Mouse (Mus musculus) CH12.LX (cell line): ENCODE data around the gene Acot7. TPM values are rescaled to one million over a fixed set of nuclear protein-coding genes. Genes with fewer than 3 reads are reported as not detected.

ENCODE experiments used
- DNase-seq: peaks from one replicate; pipeline ENCODE4 v3.0.0-alpha.2; 2013; ENCODE audit errors: extremely low read depth
- H3K27ac ChIP-seq: 2 replicates; pipeline ENCODE4 v1.5.1; 2012; ENCODE audit warnings: low read depth, mild to moderate bottlenecking, control low read depth, moderate library complexity; ENCODE audit not compliant: insufficient read depth
- H3K27me3 ChIP-seq: replicated peaks from 2 replicates; pipeline ENCODE3; 2012; ENCODE audit warnings: inconsistent platforms
- H3K36me3 ChIP-seq, 2 experiments: replicated peaks in 1 of 2; 2 replicates each; pipeline versions ENCODE3 to v1.6.1; 2012; ENCODE audit warnings: inconsistent platforms in 1 of 2, low read length in 1 of 2, mild to moderate bottlenecking in 1 of 2, mixed read lengths in 1 of 2, moderate library complexity in 1 of 2; ENCODE audit not compliant: control insufficient read depth in 1 of 2, insufficient read depth in 1 of 2
- H3K4me1 ChIP-seq, 2 experiments: 2 replicates each; pipeline ENCODE4 v1.6.1; 2012; ENCODE audit warnings: inconsistent platforms in 1 of 2, moderate library complexity in 1 of 2; ENCODE audit not compliant: insufficient read depth in 2 of 2, control insufficient read depth in 1 of 2
- H3K4me2 ChIP-seq: 2 replicates; pipeline ENCODE4 v1.6.1; 2012; ENCODE audit warnings: low read depth, mild to moderate bottlenecking, control low read depth; ENCODE audit not compliant: poor library complexity, insufficient read depth, severe bottlenecking
- H3K4me3 ChIP-seq, 3 experiments: fragments of 150-350 bp in 1 of 3; sonication (generic) in 1 of 3; replicated peaks in 1 of 3; 2 replicates each; pipeline versions ENCODE3 to v1.5.1; 2011 to 2012; ENCODE audit warnings: low read depth in 2 of 3, low read length in 2 of 3, mild to moderate bottlenecking in 2 of 3, moderate library complexity in 2 of 3, control low read depth in 1 of 3, improper control_type of control experiment in 1 of 3, inconsistent platforms in 1 of 3, mixed read lengths in 1 of 3; ENCODE audit not compliant: poor library complexity in 1 of 3
- H3K79me2 ChIP-seq: replicated peaks from 2 replicates; pipeline ENCODE4 v1.6.1; 2012; ENCODE audit warnings: mild to moderate bottlenecking, moderate library complexity; ENCODE audit not compliant: control insufficient read depth, poor library complexity, insufficient read depth, severe bottlenecking; ENCODE audit errors: extremely low read depth
- H3K9ac ChIP-seq: 2 replicates; pipeline ENCODE4 v1.6.1; 2012; ENCODE audit warnings: low read depth, mild to moderate bottlenecking, control low read depth, moderate library complexity; ENCODE audit not compliant: insufficient read depth
- H3K9me3 ChIP-seq: replicated peaks from 2 replicates; pipeline ENCODE3; 2012; ENCODE audit warnings: low read length, inconsistent platforms, mixed read lengths
- BHLHE40 ChIP-seq: IDR thresholded peaks from 2 replicates; pipeline ENCODE4 v1.6.1; 2011; ENCODE audit warnings: mild to moderate bottlenecking, low read depth, low read length, improper control_type of control experiment
- CTCF ChIP-seq, 2 experiments: IDR thresholded peaks in 1 of 2; conservative IDR thresholded peaks in 1 of 2; 2 replicates each; pipeline ENCODE4 v1.5.1; 2011 to 2012; ENCODE audit warnings: low read depth in 2 of 2, low read length in 2 of 2, improper control_type of control experiment in 1 of 2, inconsistent platforms in 1 of 2, mild to moderate bottlenecking in 1 of 2, moderate library complexity in 1 of 2
- ELF1 ChIP-seq: IDR thresholded peaks from 2 replicates; pipeline ENCODE4 v1.6.1; 2014; ENCODE audit warnings: low read depth, mild to moderate bottlenecking, inconsistent platforms, low read length, improper control_type of control experiment
- ETS1 ChIP-seq: conservative IDR thresholded peaks from 2 replicates; pipeline ENCODE4 v1.6.1; 2012; ENCODE audit warnings: low read depth, mild to moderate bottlenecking, inconsistent platforms, low read length, improper control_type of control experiment, moderate library complexity
- GABPA ChIP-seq: IDR thresholded peaks from 2 replicates; pipeline ENCODE4 v1.6.1; 2012; ENCODE audit warnings: low read depth, low read length, improper control_type of control experiment, inconsistent platforms; ENCODE audit not compliant: insufficient replicate concordance
- IRF4 ChIP-seq: IDR thresholded peaks from 2 replicates; pipeline ENCODE4 v1.6.1; 2014; ENCODE audit warnings: low read depth, mild to moderate bottlenecking, inconsistent platforms, low read length, improper control_type of control experiment
- KAT2A ChIP-seq: IDR thresholded peaks from 2 replicates; pipeline ENCODE4 v1.6.1; 2012; ENCODE audit warnings: low read length, improper control_type of control experiment, inconsistent platforms; ENCODE audit not compliant: insufficient replicate concordance
- MAFK ChIP-seq: IDR thresholded peaks from 2 replicates; pipeline ENCODE4 v1.6.1; 2011; ENCODE audit warnings: low read length, improper control_type of control experiment; ENCODE audit not compliant: insufficient replicate concordance
- MAX ChIP-seq: IDR thresholded peaks from 2 replicates; pipeline ENCODE4 v1.6.1; 2011; ENCODE audit warnings: low read length, improper control_type of control experiment
- NRF1 ChIP-seq: IDR thresholded peaks from 2 replicates; pipeline ENCODE4 v1.6.1; 2014; ENCODE audit warnings: low read depth, mild to moderate bottlenecking, inconsistent platforms, low read length, improper control_type of control experiment, moderate library complexity
- PAX5 ChIP-seq: IDR thresholded peaks from 2 replicates; pipeline ENCODE4 v1.6.1; 2012; ENCODE audit warnings: low read length, inconsistent platforms, mixed read lengths
- RCOR1 ChIP-seq: conservative IDR thresholded peaks from 2 replicates; pipeline ENCODE4 v1.6.1; 2012; ENCODE audit warnings: low read depth, mild to moderate bottlenecking, inconsistent platforms, low read length, improper control_type of control experiment
- SIN3A ChIP-seq: IDR thresholded peaks from 2 replicates; pipeline ENCODE4 v1.6.1; 2012; ENCODE audit warnings: low read length, improper control_type of control experiment, inconsistent platforms
- ZC3H11A ChIP-seq: IDR thresholded peaks from 2 replicates; pipeline ENCODE4 v1.6.1; 2012; ENCODE audit warnings: low read depth, mild to moderate bottlenecking, inconsistent platforms, low read length, improper control_type of control experiment
- ZMIZ1 ChIP-seq: IDR thresholded peaks from 2 replicates; pipeline ENCODE4 v1.6.1; 2012; ENCODE audit warnings: low read depth, mild to moderate bottlenecking, inconsistent platforms, low read length, improper control_type of control experiment
- ZNF384 ChIP-seq: IDR thresholded peaks from 2 replicates; pipeline ENCODE4 v1.6.1; 2012; ENCODE audit warnings: low read depth, low read length, improper control_type of control experiment, inconsistent platforms
- dilution Hi-C: fragments of 300-500 bp; cut with MboI; formaldehyde crosslinking; loops from 2 replicates; pipeline ENCODE4 v1.14.3; 2020; ENCODE audit warnings: low sequenced_read_pairs; ENCODE audit not compliant: extremely low pct_unique_long_range_greater_than_20kb, extremely low pct_ligation_motif_present
- in situ Hi-C: fragments of 300-500 bp; cut with MboI; formaldehyde crosslinking; loops from 3 replicates; pipeline ENCODE4 v1.14.3; 2019; ENCODE audit warnings: low sequenced_read_pairs, low pct_ligation_motif_present, low pct_unique_long_range_greater_than_20kb, mixed read lengths
- polyA plus RNA-seq: library from polyadenylated mRNA; unstranded; fragments of >175 nt; gene quantifications from 2 replicates; pipeline ENCODE4 v1.2.1, GENCODE M21; 2012; ENCODE audit warnings: low read depth; ENCODE audit not compliant: insufficient read length
- total RNA-seq, 2 experiments: library from RNA; depleted of rRNA; stranded (reverse); fragments of 300-350 nt in 1 of 2; fragments of >200 nt in 1 of 2; gene quantifications; 2 replicates each; pipeline ENCODE4 v1.2.3; 2012 to 2014

Acot7 gene
- total and polyA plus RNA-seq, 3 experiments = 29.0 to 71.1 (median 61.6) TPM

DNA sequence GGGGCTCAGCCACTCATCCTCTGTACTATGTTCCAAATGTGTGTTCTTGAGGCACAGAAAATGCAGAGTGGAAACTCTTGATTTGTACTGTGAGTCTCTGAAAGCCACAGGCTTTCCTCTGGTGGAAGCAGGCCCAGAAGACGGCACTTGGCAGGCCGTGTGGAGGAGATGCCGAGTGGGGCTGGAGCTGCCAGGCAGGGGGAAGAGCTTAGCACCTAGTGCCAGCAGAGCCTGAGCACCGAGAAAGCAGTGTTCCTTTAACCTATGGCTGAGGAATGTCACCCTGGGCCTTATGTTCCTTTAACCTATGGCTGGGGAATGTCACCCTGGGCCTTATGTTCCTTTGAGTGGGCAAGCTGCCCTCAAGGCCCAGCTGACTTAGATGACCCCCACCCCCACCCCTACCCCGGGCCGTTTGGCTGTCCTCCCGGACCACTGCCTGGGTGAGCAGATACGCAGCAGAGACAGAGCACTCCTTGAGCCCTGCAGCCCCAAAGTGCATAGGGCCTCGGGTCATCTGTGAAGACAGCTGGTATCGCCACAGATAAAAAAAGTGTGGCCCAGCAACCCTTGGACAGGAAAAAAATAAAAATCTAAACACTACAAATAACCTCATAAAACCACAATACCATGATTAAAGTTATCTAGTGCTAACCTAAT is 88.4 kb downstream of the Acot7 start:
- no peak for DNase-seq
- Histone ChIP-seq H3K4me3 (no peak overlapping the region), H3K27me3 (no peaks in the 10 kb centered on the region), H3K9me3 (no peaks in the 10 kb centered on the region), H3K79me2 (no peaks in the 10 kb centered on the region), H3K4me1 (peaks cover 25 to 86% of the 10 kb centered on the region in 2 experiments), H3K36me3 (peaks cover 0 to 61% of the 10 kb centered on the region in 2 experiments), H3K27ac (no peak overlapping the region), H3K4me2 (no peak overlapping the region), H3K9ac (no peak overlapping the region)
- dilution Hi-C loops = no loop called here
- TF ChIP-seq MAFK (no peak), GABPA (no peak), SIN3A (no peak), ZMIZ1 (no peak), RCOR1 (no peak), CTCF (conservative IDR thresholded peaks at IDR 0.05 in 1 of 2, IDR thresholded peaks at IDR 0.05 in 1 of 2; ENCODE audit: low read depth in 2 of 2, low read length in 2 of 2) (no peak), NRF1 (no peak), ETS1 (no peak), ZNF384 (no peak), ZC3H11A (no peak), ELF1 (no peak), KAT2A (no peak), PAX5 (no peak), BHLHE40 (no peak), MAX (no peak)
- in situ Hi-C loops = no loop called here

DNA sequence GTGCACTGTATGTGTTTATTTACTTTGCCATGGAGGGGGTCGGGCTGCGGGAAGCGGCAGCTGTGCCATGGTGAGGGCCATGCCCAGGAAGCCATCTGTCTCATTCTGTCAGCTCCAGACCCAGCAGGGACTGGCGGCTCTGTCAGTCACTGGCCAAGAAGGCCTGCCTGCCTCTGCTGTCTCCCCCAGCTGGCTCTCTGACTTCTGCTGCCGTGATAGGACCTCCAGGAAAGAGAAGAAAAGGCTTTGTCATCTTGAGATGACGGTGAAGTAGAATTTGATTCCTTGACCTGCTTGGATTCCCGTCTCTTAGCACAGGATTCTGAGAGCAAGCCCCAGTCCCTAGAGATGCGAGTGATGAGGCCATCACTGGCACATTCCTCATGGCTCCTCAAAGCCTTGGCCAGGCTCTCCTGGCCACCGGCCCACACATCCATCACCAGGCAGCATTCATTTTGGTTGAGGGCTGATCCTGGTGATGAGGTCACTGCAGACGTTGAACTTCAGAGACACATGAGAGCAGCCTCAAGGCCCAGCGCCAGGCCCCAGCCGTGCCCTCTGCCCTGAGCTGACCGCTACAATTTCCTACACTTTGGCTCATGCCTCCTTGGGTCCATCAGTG is 89.9 kb downstream of the Acot7 start:
- Histone ChIP-seq H3K36me3 (peaks cover 0 to 50% of the 10 kb centered on the region in 2 experiments), H3K9ac (no peak overlapping the region), H3K4me3 (no peak overlapping the region), H3K79me2 (no peaks in the 10 kb centered on the region), H3K4me2 (no peak overlapping the region), H3K4me1 (peaks cover 38 to 87% of the 10 kb centered on the region in 2 experiments), H3K9me3 (no peaks in the 10 kb centered on the region), H3K27ac (no peak overlapping the region), H3K27me3 (no peaks in the 10 kb centered on the region)
- no peak for TF ChIP-seq ETS1
- no peak for TF ChIP-seq IRF4
- TF ChIP-seq KAT2A = no peak
- TF ChIP-seq SIN3A = no peak
- no peak for TF ChIP-seq MAX
- dilution Hi-C loops (no loop called here), in situ Hi-C loops (no loop called here)
- DNase-seq = no peak
